Mouse (Mus musculus): ENCODE measurements around the gene Armcx1. TPM values are rescaled to one million over a fixed set of nuclear protein-coding genes. Genes with fewer than 3 reads are reported as not detected.

Armcx1 gene
- polyA plus RNA-seq, 1 experiment from 2014 or later = 48.4 TPM

Small RNA genes lying within 50 kb of the gene (microRNA-seq; reads per million reads assigned to microRNA genes)
- not detected for gene Mir7093

Other genes starting within 250 kb of the Armcx1 start
- gene Taf7l, start 241.5 kb upstream of the Armcx1 start, polyA plus RNA-seq (2016; fragmentation: Nextera tagmentation; extraction: Ambion mirVana) = 0.18 TPM in 1 of 2 replicates, not detected in the other
- gene Timm8a1, start 176.1 kb upstream of the Armcx1 start, polyA plus RNA-seq (2016; fragmentation: Nextera tagmentation; extraction: Ambion mirVana) = 99.7 and 120 TPM in 2 replicates
- gene Btk, start 134.4 kb upstream of the Armcx1 start, polyA plus RNA-seq (2016; fragmentation: Nextera tagmentation; extraction: Ambion mirVana) = 0.86 and 2.5 TPM in 2 replicates
- gene Rpl36a, start 132.3 kb upstream of the Armcx1 start, polyA plus RNA-seq (2016; fragmentation: Nextera tagmentation; extraction: Ambion mirVana) = 252 and 287 TPM in 2 replicates
- 4.3 and 6.6 TPM in 2 replicates for gene Gla, start 116.8 kb upstream of the Armcx1 start, polyA plus RNA-seq (2016; fragmentation: Nextera tagmentation; extraction: Ambion mirVana)
- 142 and 149 TPM in 2 replicates for gene Hnrnph2, start 116.8 kb upstream of the Armcx1 start, polyA plus RNA-seq (2016; fragmentation: Nextera tagmentation; extraction: Ambion mirVana)
- gene Armcx4, start 31.4 kb upstream of the Armcx1 start, polyA plus RNA-seq (2016; fragmentation: Nextera tagmentation; extraction: Ambion mirVana) = 3.4 and 4.3 TPM in 2 replicates
- gene Armcx6, start 33.5 kb downstream of the Armcx1 start, polyA plus RNA-seq (2016; fragmentation: Nextera tagmentation; extraction: Ambion mirVana) = 15.5 and 18.2 TPM in 2 replicates
- gene Armcx3, start 38.6 kb downstream of the Armcx1 start, polyA plus RNA-seq (2016; fragmentation: Nextera tagmentation; extraction: Ambion mirVana) = 70.7 and 82.5 TPM in 2 replicates
- 66.5 and 67.5 TPM in 2 replicates for gene Armcx2, start 91.3 kb downstream of the Armcx1 start, polyA plus RNA-seq (2016; fragmentation: Nextera tagmentation; extraction: Ambion mirVana)
- gene Nxf2, start 246.8 kb downstream of the Armcx1 start, polyA plus RNA-seq (2016; fragmentation: Nextera tagmentation; extraction: Ambion mirVana) = 0.44 and 0.59 TPM in 2 replicates